Mouse (Mus musculus) MEL (cell line): ENCODE data around the gene Aifm1. TPM values are rescaled to one million over a fixed set of nuclear protein-coding genes. Genes with fewer than 3 reads are reported as not detected.
A peak's percentile ranks its signal among the peaks of the same experiment; 100 is the strongest.
"Not testable (repeated sequence)": the region's sequence is repeated elsewhere in the genome, so short reads cannot be mapped to it uniquely, and the experiment has no call there.

Experiments used
- DNase-seq: peaks from one replicate; pipeline ENCODE4 v3.0.0; 2011; ENCODE audit warnings: low read depth, low spot score
- H3K27ac ChIP-seq: 2 replicates; pipeline ENCODE4 v1.5.1; 2012; ENCODE audit warnings: low read depth, mild to moderate bottlenecking, control low read depth, low read length, moderate library complexity; ENCODE audit not compliant: control insufficient read depth
- H3K27me3 ChIP-seq, 2 experiments: fragments of 150-350 bp in 1 of 2; sonication (generic) in 1 of 2; 2 replicates each; pipeline ENCODE4 v1.6.1; 2012; ENCODE audit warnings: low read length in 2 of 2, mild to moderate bottlenecking in 2 of 2, improper control_type of control experiment in 1 of 2, moderate library complexity in 1 of 2; ENCODE audit not compliant: insufficient read depth in 2 of 2, control insufficient read depth in 1 of 2
- H3K36me3 ChIP-seq, 2 experiments: 2 replicates each; pipeline ENCODE4 v1.6.1; 2012 to 2014; ENCODE audit warnings: low read length in 2 of 2, improper control_type of control experiment in 1 of 2, inconsistent platforms in 1 of 2, mild to moderate bottlenecking in 1 of 2; ENCODE audit not compliant: insufficient read depth in 2 of 2, control insufficient read depth in 1 of 2
- H3K4me1 ChIP-seq, 2 experiments: fragments of 150-350 bp in 1 of 2; sonication (generic) in 1 of 2; 2 replicates each; pipeline ENCODE4 v1.6.1; 2012; ENCODE audit warnings: low read length in 2 of 2, improper control_type of control experiment in 1 of 2, mild to moderate bottlenecking in 1 of 2; ENCODE audit not compliant: insufficient read depth in 2 of 2, control insufficient read depth in 1 of 2
- H3K4me3 ChIP-seq, 2 experiments: fragments of 150-350 bp in 1 of 2; sonication (generic) in 1 of 2; 2 replicates each; pipeline ENCODE4 v1.5.1; 2012; ENCODE audit warnings: low read depth in 2 of 2, low read length in 2 of 2, mild to moderate bottlenecking in 2 of 2, moderate library complexity in 2 of 2, control low read depth in 1 of 2, improper control_type of control experiment in 1 of 2; ENCODE audit not compliant: control insufficient read depth in 1 of 2, insufficient read depth in 1 of 2
- H3K79me2 ChIP-seq: 2 replicates; pipeline ENCODE4 v1.6.1; 2012; ENCODE audit warnings: mild to moderate bottlenecking, low read length, moderate library complexity; ENCODE audit not compliant: control insufficient read depth, poor library complexity, insufficient read depth
- H3K9ac ChIP-seq: 2 replicates; pipeline ENCODE4 v1.6.1; 2012; ENCODE audit warnings: low read depth, mild to moderate bottlenecking, control low read depth, low read length, moderate library complexity; ENCODE audit not compliant: control insufficient read depth, poor library complexity, severe bottlenecking
- H3K9me3 ChIP-seq: fragments of 150-350 bp; sonication (generic); replicated peaks from 2 replicates; pipeline ENCODE4 v1.6.1; 2012; ENCODE audit warnings: mild to moderate bottlenecking, low read length, improper control_type of control experiment, moderate library complexity; ENCODE audit not compliant: insufficient read depth
- BHLHE40 ChIP-seq: IDR thresholded peaks from 2 replicates; pipeline ENCODE4 v1.6.1; 2012; ENCODE audit warnings: low read depth, mild to moderate bottlenecking, inconsistent platforms, low read length, improper control_type of control experiment, borderline replicate concordance
- CHD1 ChIP-seq: IDR thresholded peaks from 2 replicates; pipeline ENCODE4 v1.6.1; 2012; ENCODE audit warnings: low read depth, mild to moderate bottlenecking, inconsistent platforms, low read length, improper control_type of control experiment
- CHD2 ChIP-seq: IDR thresholded peaks from 2 replicates; pipeline ENCODE4 v1.6.1; 2011; ENCODE audit warnings: low read length, improper control_type of control experiment
- CTCF ChIP-seq, 3 experiments: IDR thresholded peaks in 2 of 3; conservative IDR thresholded peaks in 1 of 3; 2 replicates each; pipeline ENCODE4 v1.5.1; 2011 to 2012; ENCODE audit warnings: low read length in 3 of 3, low read depth in 2 of 3, mild to moderate bottlenecking in 2 of 3, improper control_type of control experiment in 1 of 3, inconsistent platforms in 1 of 3, mixed read lengths in 1 of 3, moderate library complexity in 1 of 3; ENCODE audit not compliant: control insufficient read depth in 1 of 3, insufficient read depth in 1 of 3, poor library complexity in 1 of 3, severe bottlenecking in 1 of 3
- ELF1 ChIP-seq: IDR thresholded peaks from 2 replicates; pipeline ENCODE4 v1.6.1; 2014; ENCODE audit warnings: low read depth, mild to moderate bottlenecking, inconsistent platforms, low read length, improper control_type of control experiment, moderate library complexity
- EP300 ChIP-seq, 2 experiments: IDR thresholded peaks; 2 replicates each; pipeline ENCODE4 v1.6.1; 2011; ENCODE audit warnings: improper control_type of control experiment in 2 of 2, low read length in 2 of 2, low read depth in 1 of 2, mild to moderate bottlenecking in 1 of 2
- ETS1 ChIP-seq: IDR thresholded peaks from 2 replicates; pipeline ENCODE4 v1.6.1; 2012; ENCODE audit warnings: low read depth, mild to moderate bottlenecking, inconsistent platforms, low read length, improper control_type of control experiment, moderate library complexity
- GATA1 ChIP-seq: IDR thresholded peaks from 2 replicates; pipeline ENCODE4 v1.6.1; 2011; ENCODE audit warnings: low read depth, low read length, improper control_type of control experiment
- HCFC1 ChIP-seq: IDR thresholded peaks from 2 replicates; pipeline ENCODE4 v1.6.1; 2012; ENCODE audit warnings: low read depth, mild to moderate bottlenecking, inconsistent platforms, low read length, improper control_type of control experiment, moderate library complexity
- JUND ChIP-seq: IDR thresholded peaks from 2 replicates; pipeline ENCODE4 v1.6.1; 2011; ENCODE audit warnings: low read depth, mild to moderate bottlenecking, improper control_type of control experiment, low read length
- MAFK ChIP-seq: IDR thresholded peaks from 2 replicates; pipeline ENCODE4 v1.6.1; 2011; ENCODE audit warnings: low read depth, mild to moderate bottlenecking, low read length, improper control_type of control experiment, borderline replicate concordance
- MAX ChIP-seq: IDR thresholded peaks from 2 replicates; pipeline ENCODE4 v1.6.1; 2011; ENCODE audit warnings: low read length, improper control_type of control experiment
- MAZ ChIP-seq: IDR thresholded peaks from 2 replicates; pipeline ENCODE4 v1.6.1; 2012; ENCODE audit warnings: low read depth, mild to moderate bottlenecking, inconsistent platforms, low read length, improper control_type of control experiment
- MEF2A ChIP-seq: IDR thresholded peaks from 2 replicates; pipeline ENCODE4 v1.6.1; 2014; ENCODE audit warnings: low read depth, mild to moderate bottlenecking, inconsistent platforms, low read length, improper control_type of control experiment; ENCODE audit not compliant: poor library complexity, insufficient replicate concordance, severe bottlenecking; ENCODE audit errors: extremely low read depth
- NELFE ChIP-seq: IDR thresholded peaks from 2 replicates; pipeline ENCODE4 v1.6.1; 2011; ENCODE audit warnings: low read depth, low read length, improper control_type of control experiment
- POLR2A ChIP-seq, 2 experiments: IDR thresholded peaks; 2 replicates each; pipeline ENCODE4 v1.6.1; 2011 to 2012; ENCODE audit warnings: low read length in 2 of 2, mild to moderate bottlenecking in 2 of 2, control low read depth in 1 of 2, improper control_type of control experiment in 1 of 2, low read depth in 1 of 2, moderate library complexity in 1 of 2; ENCODE audit not compliant: control insufficient read depth in 1 of 2, insufficient read depth in 1 of 2, poor library complexity in 1 of 2
- POLR2AphosphoS2 ChIP-seq: IDR thresholded peaks from 2 replicates; pipeline ENCODE4 v1.6.1; 2011; ENCODE audit warnings: low read length, improper control_type of control experiment
- RCOR1 ChIP-seq: IDR thresholded peaks from 2 replicates; pipeline ENCODE4 v1.6.1; 2012; ENCODE audit warnings: low read depth, mild to moderate bottlenecking, inconsistent platforms, low read length, improper control_type of control experiment
- SIN3A ChIP-seq: IDR thresholded peaks from 2 replicates; pipeline ENCODE4 v1.6.1; 2012; ENCODE audit warnings: low read length, improper control_type of control experiment, inconsistent platforms
- SMC3 ChIP-seq: IDR thresholded peaks from 2 replicates; pipeline ENCODE4 v1.6.1; 2011; ENCODE audit warnings: low read depth, low read length, improper control_type of control experiment
- TAL1 ChIP-seq: IDR thresholded peaks from 2 replicates; pipeline ENCODE4 v1.6.1; 2012; ENCODE audit warnings: mild to moderate bottlenecking, inconsistent platforms, low read length, moderate library complexity, mixed read lengths
- TCF12 ChIP-seq: IDR thresholded peaks from 2 replicates; pipeline ENCODE4 v1.6.1; 2014; ENCODE audit warnings: low read depth, mild to moderate bottlenecking, inconsistent platforms, low read length, improper control_type of control experiment, moderate library complexity
- USF1 ChIP-seq: IDR thresholded peaks from 2 replicates; pipeline ENCODE4 v1.6.1; 2014; ENCODE audit warnings: low read depth, mild to moderate bottlenecking, inconsistent platforms, low read length, improper control_type of control experiment, moderate library complexity
- USF2 ChIP-seq, 2 experiments: IDR thresholded peaks; 2 replicates each; pipeline ENCODE4 v1.6.1; 2011 to 2012; ENCODE audit warnings: improper control_type of control experiment in 2 of 2, low read length in 2 of 2, borderline replicate concordance in 1 of 2, inconsistent platforms in 1 of 2, low read depth in 1 of 2, mild to moderate bottlenecking in 1 of 2; ENCODE audit not compliant: insufficient read depth in 1 of 2
- ZKSCAN1 ChIP-seq: IDR thresholded peaks from 2 replicates; pipeline ENCODE4 v1.6.1; 2012; ENCODE audit warnings: low read depth, mild to moderate bottlenecking, inconsistent platforms, low read length, improper control_type of control experiment, moderate library complexity
- ZNF384 ChIP-seq: IDR thresholded peaks from 2 replicates; pipeline ENCODE4 v1.6.1; 2012; ENCODE audit warnings: low read depth, mild to moderate bottlenecking, inconsistent platforms, low read length, improper control_type of control experiment
- polyA plus RNA-seq, 2 experiments: library from polyadenylated mRNA; stranded (reverse) in 1 of 2; unstranded in 1 of 2; fragments of >175 nt in 1 of 2; fragments of >200 nt in 1 of 2; gene quantifications; 2 replicates each; pipeline versions ENCODE4 v1.2.1 to v1.2.4; 2012; ENCODE audit warnings: low replicate concordance in 2 of 2, low read depth in 1 of 2; ENCODE audit not compliant: insufficient read length in 2 of 2, insufficient read depth in 1 of 2, missing spikeins in 1 of 2
- total RNA-seq: library from RNA; depleted of rRNA; stranded (reverse); fragments of 300-350 nt; gene quantifications from 2 replicates; pipeline ENCODE4 v1.2.3, GENCODE M21; 2012

Aifm1 gene
- total and polyA plus RNA-seq, 3 experiments = 69.1 to 99.1 TPM; not detected in 1

DNA sequence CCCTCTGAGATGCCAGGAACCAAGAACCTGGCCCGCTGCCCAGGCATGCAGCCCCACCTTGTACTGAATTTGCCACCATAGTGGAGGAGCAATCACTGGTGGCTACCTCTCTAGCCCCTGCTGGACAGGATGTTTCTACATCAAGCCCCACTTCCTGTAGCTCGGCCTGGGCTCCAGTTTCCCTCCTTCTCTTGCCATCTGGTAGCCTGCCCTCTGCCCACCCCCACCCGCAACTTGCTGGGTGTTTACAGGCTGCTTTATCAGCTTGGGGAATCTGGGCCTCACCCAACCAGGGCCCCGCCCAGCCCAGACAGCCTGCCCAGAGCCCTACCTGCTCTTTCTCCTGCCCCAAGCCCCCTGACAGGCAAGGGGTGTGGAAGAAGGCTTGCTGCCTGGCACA lies 74.3 kb downstream of the Aifm1 start:
- peaks cover 4% of the 10 kb centered on the region; the same call in 1 of the 2 replicates for H3K79me2 ChIP-seq
- peak in 1 of 2 experiments; percentile 23; a peak in 1 of 4 replicates for TF ChIP-seq EP300 (IDR thresholded peaks at IDR 0.05; ENCODE audit: low read depth in 1 of 2, low read length in 2 of 2)
- TF ChIP-seq JUND = no peak
- no peak for TF ChIP-seq RCOR1
- TF ChIP-seq GATA1 = peak; percentile 19; the same call in 1 of the 2 replicates
- no peak for TF ChIP-seq ELF1
- DNase-seq = peak; percentile 20
- peaks cover 10 to 45% of the 10 kb centered on the region in 2 experiments for H3K4me1 ChIP-seq
- no peak overlapping the region for H3K4me3 ChIP-seq
- H3K36me3 ChIP-seq = peaks cover 0 to 29% of the 10 kb centered on the region in 2 experiments; a peak in 2 of 4 replicates
- H3K9ac ChIP-seq = no peak overlapping the region
- H3K27me3 ChIP-seq = no peaks in the 10 kb centered on the region
- H3K27ac ChIP-seq = peak overlapping the region; percentile 27; the same call in 1 of the 2 replicates
- no peaks in the 10 kb centered on the region for H3K9me3 ChIP-seq

DNA sequence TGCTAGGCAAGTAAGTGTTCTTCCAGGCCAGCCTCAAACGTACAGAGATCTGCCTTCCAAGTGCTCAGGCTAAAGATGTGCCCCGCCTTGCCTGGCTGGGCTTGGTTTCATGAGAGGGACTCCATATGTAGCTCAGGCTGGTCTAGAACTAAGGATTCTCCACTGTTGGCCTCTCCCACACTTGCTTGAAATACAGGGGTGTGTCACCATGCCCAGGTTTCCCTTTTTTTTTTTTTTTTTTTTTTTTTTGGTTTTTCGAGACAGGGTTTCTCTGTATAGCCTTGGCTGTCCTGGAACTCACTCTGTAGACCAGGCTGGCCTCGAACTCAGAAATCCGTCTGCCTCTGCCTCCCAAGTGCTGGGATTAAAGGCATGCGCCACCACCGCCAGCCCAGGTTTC lies 77.3 kb downstream of the Aifm1 start:
- peak overlapping the region; percentile 51 for H3K27ac ChIP-seq
- H3K36me3 ChIP-seq = peaks cover 0 to 34% of the 10 kb centered on the region in 2 experiments; a peak in 2 of 4 replicates
- peaks cover 16 to 53% of the 10 kb centered on the region in 2 experiments for H3K4me1 ChIP-seq
- not testable (repeated sequence) for H3K9me3 ChIP-seq
- peak; percentile 64 for TF ChIP-seq ZNF384
- TF ChIP-seq, all 39 proteins: peak for 1; not testable (repeated sequence) for 38
- not testable (repeated sequence) for H3K27me3 ChIP-seq, H3K79me2 ChIP-seq, DNase-seq, H3K9ac ChIP-seq, H3K4me3 ChIP-seq

DNA sequence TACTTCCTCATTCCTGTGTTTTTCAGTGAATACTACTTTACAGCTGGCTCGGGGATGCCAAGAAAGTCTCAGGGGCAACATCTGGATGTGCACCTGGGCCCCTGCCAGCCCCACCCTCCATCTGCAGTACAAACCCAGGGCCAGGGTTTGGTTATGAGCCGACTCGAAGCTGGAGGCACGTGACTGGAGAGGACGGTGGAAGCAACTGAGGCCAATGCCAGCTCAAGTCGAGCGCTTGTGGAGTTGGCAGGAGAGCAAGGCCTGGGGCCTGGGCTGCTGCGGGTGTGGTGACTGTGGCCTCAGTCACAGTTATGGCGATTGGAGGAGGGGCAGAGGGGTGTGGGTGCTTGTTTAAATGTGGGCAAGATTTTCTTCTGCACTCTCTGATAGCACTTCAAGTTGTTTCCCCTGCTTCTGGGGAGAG lies 77.9 kb downstream of the Aifm1 start:
- Histone ChIP-seq H3K4me1 (peaks cover 16 to 53% of the 10 kb centered on the region in 2 experiments), H3K4me3 (no peak overlapping the region), H3K79me2 (peaks cover 5% of the 10 kb centered on the region; the same call in 1 of the 2 replicates), H3K9ac (no peak overlapping the region), H3K36me3 (peaks cover 0 to 34% of the 10 kb centered on the region in 2 experiments; a peak in 2 of 4 replicates), H3K27ac (peak overlapping the region; percentile 51), H3K27me3 (no peaks in the 10 kb centered on the region), H3K9me3 (no peaks in the 10 kb centered on the region)
- peak; percentile 65 for DNase-seq
- TF ChIP-seq GATA1 (no peak), ZKSCAN1 (no peak), TAL1 (no peak; the same call in 1 of the 2 replicates), NELFE (no peak), MAX (peak; percentile 60), USF2 (IDR thresholded peaks at IDR 0.05; ENCODE audit: borderline replicate concordance in 1 of 2, insufficient read depth in 1 of 2, low read depth in 1 of 2, low read length in 2 of 2) (no peak), SIN3A (peak; percentile 38; the same call in 1 of the 2 replicates), ETS1 (peak; percentile 70; the same call in 1 of the 2 replicates), MEF2A (no peak), POLR2AphosphoS2 (no peak), TCF12 (peak; percentile 36; the same call in 1 of the 2 replicates), HCFC1 (no peak), USF1 (peak; percentile 87), CTCF (IDR thresholded peaks at IDR 0.05 in 2 of 3, conservative IDR thresholded peaks at IDR 0.05 in 1 of 3; ENCODE audit: control insufficient read depth in 1 of 3, insufficient read depth in 1 of 3, low read depth in 2 of 3, low read length in 3 of 3, poor library complexity in 1 of 3, severe bottlenecking in 1 of 3) (no peak), CHD2 (no peak), POLR2A (IDR thresholded peaks at IDR 0.05; ENCODE audit: control insufficient read depth in 1 of 2, insufficient read depth in 1 of 2, low read depth in 1 of 2, low read length in 2 of 2, poor library complexity in 1 of 2) (no peak), MAFK (no peak), CHD1 (no peak), SMC3 (no peak), BHLHE40 (peak; percentile 73; the same call in 1 of the 2 replicates), MAZ (no peak)
